Mouse (Mus musculus) cerebellum, postnatal 14 days (tissue): ENCODE results near the gene Cyp4f13.

Experiments used
- DNase-seq, 2 experiments: peaks; one replicate each; pipeline ENCODE4 v3.0.0; 2021; ENCODE audit warnings: mixed read lengths in 2 of 2

The Cyp4f13 gene

DNA sequence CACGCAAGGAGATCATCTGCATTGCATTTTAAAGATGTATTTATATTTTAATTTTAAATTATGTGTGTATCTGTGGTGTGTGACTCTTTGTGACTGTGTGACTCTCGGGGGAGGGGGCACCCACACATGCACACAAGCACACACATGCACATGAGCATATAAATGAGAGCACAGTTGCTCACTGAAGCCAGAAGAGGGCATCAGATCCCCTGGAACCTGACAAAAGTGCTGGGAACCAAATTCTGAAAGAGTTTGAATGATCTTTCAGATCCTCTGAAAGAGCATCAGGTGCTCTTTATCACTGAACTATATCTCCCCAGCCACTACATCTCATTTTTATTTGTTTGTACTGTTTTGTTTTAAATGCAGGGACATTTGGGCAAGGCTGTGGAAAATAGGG, 42.8 kb downstream of the Cyp4f13 start:
- DNase-seq: no peak

GRCm38 (mm10) chr17:32901751-32902525, 45.3 kb downstream of the Cyp4f13 start:
- no peak for DNase-seq

DNA sequence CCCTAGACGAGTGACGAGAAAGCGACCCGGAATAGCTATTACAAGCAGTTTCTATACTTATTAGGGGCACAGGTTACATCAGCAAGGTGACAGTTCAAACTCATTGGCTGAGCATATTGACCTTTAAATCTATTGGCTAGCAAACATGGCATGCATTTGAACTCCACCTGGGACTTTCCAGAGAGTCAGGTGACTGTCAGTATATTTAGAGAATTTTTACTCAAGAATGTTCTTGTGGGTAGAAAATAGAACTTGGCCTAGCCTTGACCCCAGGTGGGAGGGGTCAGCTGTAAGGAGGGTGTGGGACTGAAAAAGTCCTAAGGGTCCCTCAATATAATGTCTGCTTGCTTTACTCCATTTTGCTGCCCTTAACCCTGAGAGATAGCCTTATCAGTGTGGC, 51.8 kb downstream of the Cyp4f13 start:
- no peak for DNase-seq

GRCm38 (mm10) chr17:32893901-32894300, 53.3 kb downstream of the Cyp4f13 start:
- DNase-seq: no peak

- DNase-seq: peak; percentile 88 to 93
Measured at GRCm38 (mm10) chr17:32891239-32892180, 55.7 kb downstream of the Cyp4f13 start, which contains the start of gene Zfp870. Zfp870 (minus strand) TSS chr17:32891642.

GRCm38 (mm10) chr17:32890852-32891238, 56.4 kb downstream of the Cyp4f13 start:
- DNase-seq: no peak

GRCm38 (mm10) chr17:32889611-32890010, 57.6 kb downstream of the Cyp4f13 start:
- no peak for DNase-seq

DNA sequence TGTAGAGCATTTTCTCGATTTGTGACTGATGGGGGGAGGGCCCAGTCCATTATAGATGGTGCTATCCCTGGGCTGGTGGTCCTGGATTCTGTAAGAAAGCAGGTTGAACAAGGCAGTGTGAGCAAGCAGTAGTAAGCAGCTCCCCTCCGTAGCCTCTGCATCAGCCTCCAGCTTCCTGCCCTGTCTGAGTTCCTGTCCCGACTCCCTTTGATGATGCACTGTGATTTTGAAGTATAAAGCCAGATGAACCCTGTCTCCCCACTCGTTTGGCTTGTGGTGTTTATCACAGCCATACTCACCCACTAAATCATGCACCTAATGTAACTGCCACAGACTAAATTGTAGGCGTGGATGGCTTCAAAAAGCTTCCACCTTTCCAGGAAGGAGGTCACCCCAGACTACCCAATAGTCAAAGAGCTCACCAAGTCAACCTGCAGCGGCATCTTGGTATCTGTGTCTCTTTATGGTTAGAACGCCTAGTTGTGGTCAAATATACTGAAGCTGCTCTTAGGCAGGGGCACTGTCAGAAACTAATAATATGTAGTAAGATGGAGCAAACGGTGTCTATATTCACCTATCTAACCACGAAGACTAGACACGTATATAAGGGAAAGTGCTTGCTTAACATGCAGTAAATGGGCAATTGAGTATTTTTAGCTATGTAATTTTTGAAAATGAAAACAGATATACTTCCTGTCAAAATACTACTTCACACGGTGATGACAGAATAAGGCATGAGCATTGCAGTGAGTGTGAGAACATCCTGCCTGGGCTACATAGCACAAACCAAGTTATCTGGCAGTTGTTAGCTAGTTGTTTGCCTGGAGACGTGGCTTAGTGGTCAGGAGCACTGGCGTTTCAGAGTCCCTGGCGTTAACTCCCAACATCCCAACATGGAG, 66.6 kb downstream of the Cyp4f13 start:
- DNase-seq: no peak

- DNase-seq: no peak
Measured at GRCm38 (mm10) chr17:32878773-32879172, 68.4 kb downstream of the Cyp4f13 start.

- DNase-seq: peak; percentile 3 to 8
Measured at GRCm38 (mm10) chr17:32877471-32878171, 69.6 kb downstream of the Cyp4f13 start.
